Mouse (Mus musculus) liver, adult 10 weeks (tissue): ENCODE measurements around the gene Zfp729b. TPM values are rescaled to one million over a fixed set of nuclear protein-coding genes. Genes with fewer than 3 reads are reported as not detected.

ENCODE experiments used
- polyA plus RNA-seq: library from polyadenylated mRNA; stranded (reverse); fragments of 350-450 nt; fragmentation: Illumina TruSeq; extraction: RNeasy Lipid Tissue Mini Kit (QIAGEN cat#74804); gene quantifications from one replicate; pipeline ENCODE4 v1.2.3, GENCODE M21; 2014; ENCODE audit warnings: low read depth, low replicate concordance

Gene Zfp729b
- polyA plus RNA-seq, result 15.0 TPM

GRCm38 (mm10) chr13:67609066-67609876 lies at the start of gene Zfp729b:
Gene Zfp729b, minus strand, starts transcription at chr13:67609707.

GRCm38 (mm10) chr13:67637294-67638007 lies 27.9 kb upstream of the Zfp729b start, which contains the start of the genes Gm49345 and Zfp729a:
Gene Gm49345, minus strand, starts transcription at chr13:67637769.
Gene Zfp729a, minus strand, starts transcription at chr13:67637791.

GRCm38 (mm10) chr13:67553730-67554129 lies 55.8 kb downstream of the Zfp729b start, which contains the start of gene Zfp748:
Gene Zfp748, minus strand, starts transcription at chr13:67553830.

Other genes with a start within 250 kb of the Zfp729b start
- gene Gm28044, start 249.2 kb downstream of the Zfp729b start, polyA plus RNA-seq, result not detected
- gene Zfp953, start 249.1 kb downstream of the Zfp729b start, polyA plus RNA-seq, result 8.5 TPM
- gene Gm28041, start 234.0 kb downstream of the Zfp729b start, polyA plus RNA-seq, result not detected
- gene Zfp456, start 233.9 kb downstream of the Zfp729b start, polyA plus RNA-seq, result 2.1 TPM
- gene Zfp429, start 209.9 kb downstream of the Zfp729b start, polyA plus RNA-seq, result 6.3 TPM
- gene Zfp459, start 188.3 kb downstream of the Zfp729b start, polyA plus RNA-seq, result 0.21 TPM
- gene Zfp874a, start 158.1 kb downstream of the Zfp729b start, polyA plus RNA-seq, result 75.3 TPM
- 22.3 TPM for gene Zfp874b, start 125.4 kb downstream of the Zfp729b start, polyA plus RNA-seq
- gene Zfp58, start 109.2 kb downstream of the Zfp729b start, polyA plus RNA-seq, result 14.5 TPM
- gene Gm26965, start 83.6 kb downstream of the Zfp729b start, polyA plus RNA-seq, result not detected
- gene Zfp87, start 83.5 kb downstream of the Zfp729b start, polyA plus RNA-seq, result 9.1 TPM
- 8.8 TPM for gene Zfp748, start 55.9 kb downstream of the Zfp729b start, polyA plus RNA-seq
- gene Gm49345, start 28.1 kb upstream of the Zfp729b start, polyA plus RNA-seq, result not detected
- 8.7 TPM for gene Zfp729a, start 28.1 kb upstream of the Zfp729b start, polyA plus RNA-seq
- gene Zfp738, start 77.4 kb upstream of the Zfp729b start, polyA plus RNA-seq, result 5.6 TPM
- gene Zfp65, start 119.5 kb upstream of the Zfp729b start, polyA plus RNA-seq, result 13.2 TPM
- 8.2 TPM for gene Zfp85, start 145.5 kb upstream of the Zfp729b start, polyA plus RNA-seq
- 2.6 TPM for gene Zfp493, start 170.0 kb upstream of the Zfp729b start, polyA plus RNA-seq
- gene Zfp273, start 204.0 kb upstream of the Zfp729b start, polyA plus RNA-seq, result 8.4 TPM
- gene Gm10037, start 221.4 kb upstream of the Zfp729b start, polyA plus RNA-seq, result 2.5 TPM